Mouse (Mus musculus) brain, embryonic 18.5 days (tissue): ENCODE measurements around the gene Olfr112.
"Not testable (repeated sequence)": the region's sequence is repeated elsewhere in the genome, so short reads cannot be mapped to it uniquely, and the experiment has no call there.

Source experiments
- DNase-seq: peaks from one replicate; pipeline ENCODE4 v3.0.0-alpha.2; 2012; ENCODE audit warnings: low read depth, low spot score

Olfr112 gene

DNA sequence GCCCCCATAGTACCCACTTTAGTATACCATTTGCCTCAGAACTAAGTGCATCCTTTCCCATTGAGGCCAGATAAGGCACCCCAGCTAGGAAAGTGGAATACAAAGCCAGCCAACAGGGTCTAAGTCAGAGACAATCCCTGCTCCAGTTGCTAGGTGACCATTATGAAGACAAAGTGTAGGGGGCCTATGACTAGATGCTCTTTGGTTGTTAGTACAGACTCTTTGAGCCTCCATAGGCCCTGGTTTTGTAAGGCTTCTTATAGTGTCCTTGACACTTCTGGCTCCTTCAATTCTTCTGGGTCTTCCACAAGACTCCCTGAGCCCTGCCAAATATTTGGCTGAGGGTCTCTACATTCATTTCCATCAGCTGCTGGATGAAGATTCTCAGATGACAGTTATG, at the start of gene Olfr112:
Olfr112 (minus strand) TSS at position 101 of the 400 bp plus-strand sequence.
- no peak for DNase-seq

DNA sequence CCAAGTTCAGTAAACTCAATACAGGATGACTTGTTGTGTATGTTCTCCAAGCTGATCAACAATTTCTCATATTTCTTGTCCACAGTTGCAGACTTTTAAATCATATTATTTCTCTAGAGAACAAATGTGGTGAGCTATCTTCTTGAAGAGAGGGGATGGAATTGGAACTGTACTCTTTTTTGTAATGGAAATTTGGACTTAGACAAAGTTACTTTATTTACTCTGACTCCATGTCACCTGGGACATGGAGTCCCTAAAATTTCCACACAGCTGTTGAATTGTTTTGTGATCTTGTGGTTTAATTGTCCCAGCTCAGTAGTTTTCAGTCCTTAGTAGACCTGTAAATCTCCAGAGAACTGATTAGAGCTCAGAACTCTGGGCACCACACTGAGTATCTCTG, 23.4 kb upstream of the Olfr112 start, which contains the start of gene Olfr114:
Olfr114 (minus strand) TSS at position 101 of the 400 bp plus-strand sequence.
- DNase-seq: no peak

DNA sequence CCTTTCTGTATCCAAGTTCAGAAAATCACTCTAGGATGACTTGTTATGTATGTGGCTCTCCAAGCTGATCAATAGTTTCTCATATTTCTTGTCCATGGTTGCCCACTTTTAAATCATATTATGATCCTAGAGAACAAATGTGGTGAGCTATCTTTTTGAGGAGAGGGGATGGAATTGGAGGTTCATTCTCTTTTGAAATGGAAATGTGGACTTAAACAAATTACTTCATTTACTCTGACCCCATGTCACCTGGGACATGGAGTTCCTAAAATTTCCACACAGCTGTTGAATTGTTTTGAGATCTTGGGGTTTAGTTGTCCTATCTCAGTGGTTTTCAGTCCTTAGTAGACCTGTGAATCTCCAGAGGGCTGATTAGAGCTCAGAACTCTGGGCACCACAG, 8.3 kb upstream of the Olfr112 start, which contains the start of gene Olfr113:
Olfr113 (minus strand) TSS at position 101 of the 400 bp plus-strand sequence.
- no peak for DNase-seq

DNA sequence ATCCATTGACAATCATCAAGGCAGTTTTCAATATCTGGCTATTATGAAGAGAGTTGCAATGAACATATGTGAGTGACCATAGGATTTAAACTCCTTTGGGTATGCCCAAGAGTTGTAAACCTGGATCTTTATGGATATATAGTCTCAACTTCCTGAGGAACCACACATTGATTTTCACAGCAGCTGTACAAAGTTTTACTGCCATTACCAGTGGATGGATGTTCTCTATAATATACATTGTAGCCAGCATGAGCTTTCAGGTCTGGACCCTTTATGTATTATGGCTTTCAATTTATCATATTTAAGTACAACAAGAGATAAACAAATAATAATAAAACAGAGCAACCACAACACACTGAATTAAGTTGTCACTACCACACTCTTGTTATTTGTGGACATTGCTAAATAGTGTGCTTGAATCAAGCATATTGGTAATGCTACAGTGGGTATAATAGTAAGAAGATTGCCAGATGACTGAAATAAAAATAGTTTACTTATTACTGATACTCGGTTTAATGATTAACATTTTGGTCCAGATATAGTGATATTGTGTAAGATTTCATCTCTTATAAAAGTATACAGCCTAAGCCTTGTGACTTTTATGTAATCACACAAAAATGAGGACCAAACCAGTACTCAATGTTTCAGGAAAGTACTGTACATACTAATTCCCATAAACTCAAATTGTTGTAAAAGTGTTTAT, 10.2 kb downstream of the Olfr112 start:
- no peak for DNase-seq

DNA sequence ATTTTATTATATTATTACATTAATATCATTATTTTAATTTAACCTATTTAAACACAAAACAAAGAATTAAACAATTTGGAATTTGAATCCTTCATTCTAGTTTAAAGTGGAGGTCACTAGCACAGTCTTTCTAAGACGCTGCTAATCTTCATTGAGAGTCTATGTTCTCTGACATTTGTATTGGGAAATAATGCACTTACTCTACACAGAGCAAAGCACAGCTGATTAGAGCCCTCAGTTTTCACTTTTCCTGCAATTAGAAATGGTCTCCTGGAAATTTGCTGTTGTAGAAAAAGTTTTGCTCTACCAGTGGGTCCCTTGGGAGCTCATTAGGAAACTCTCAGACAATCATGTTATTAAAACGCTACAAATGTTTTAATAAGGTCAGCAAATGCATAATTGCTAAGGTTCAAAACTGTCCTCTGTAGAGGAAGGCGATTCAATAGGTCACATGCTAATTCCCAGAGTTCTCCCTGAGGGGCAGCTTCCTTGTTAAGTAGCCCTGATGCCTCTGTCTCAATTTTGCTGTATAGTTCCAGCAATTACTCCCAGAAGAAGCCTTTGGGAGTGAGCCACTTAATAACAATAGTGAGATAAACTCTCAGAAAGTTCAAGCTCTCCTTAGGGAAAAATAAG, 25.3 kb downstream of the Olfr112 start:
- no peak for DNase-seq

DNA sequence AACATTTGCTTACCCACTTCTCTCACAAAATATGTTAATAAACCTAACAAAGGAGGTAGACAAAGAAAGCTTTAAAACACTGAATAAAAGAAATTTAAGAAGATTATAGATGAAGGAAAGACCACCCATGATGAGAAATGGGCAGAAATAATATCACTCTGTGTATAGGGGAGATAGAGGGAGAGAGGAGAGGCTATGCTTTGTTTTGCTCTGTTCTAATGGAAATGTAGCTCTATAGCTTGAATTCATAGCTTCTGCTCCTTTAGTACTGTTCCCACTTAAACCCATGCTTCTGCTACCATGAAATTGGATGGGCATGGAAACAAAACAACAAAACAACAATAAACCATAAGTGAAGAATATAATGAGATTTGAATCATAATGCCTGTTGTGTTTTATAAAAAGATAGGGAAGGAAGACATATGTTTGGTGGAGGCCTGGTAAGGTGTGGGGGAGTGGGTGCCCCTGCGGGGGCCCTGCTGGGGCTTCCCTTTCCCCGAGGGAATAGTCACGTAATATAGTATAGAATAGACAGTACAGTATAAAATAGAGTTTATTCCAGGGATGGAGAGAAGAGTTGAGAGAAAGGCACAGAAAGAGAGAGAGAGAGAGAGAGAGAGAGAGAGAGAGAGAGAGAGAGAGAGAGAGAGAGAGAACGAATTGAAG, 27.7 kb downstream of the Olfr112 start:
- no peak for DNase-seq

DNA sequence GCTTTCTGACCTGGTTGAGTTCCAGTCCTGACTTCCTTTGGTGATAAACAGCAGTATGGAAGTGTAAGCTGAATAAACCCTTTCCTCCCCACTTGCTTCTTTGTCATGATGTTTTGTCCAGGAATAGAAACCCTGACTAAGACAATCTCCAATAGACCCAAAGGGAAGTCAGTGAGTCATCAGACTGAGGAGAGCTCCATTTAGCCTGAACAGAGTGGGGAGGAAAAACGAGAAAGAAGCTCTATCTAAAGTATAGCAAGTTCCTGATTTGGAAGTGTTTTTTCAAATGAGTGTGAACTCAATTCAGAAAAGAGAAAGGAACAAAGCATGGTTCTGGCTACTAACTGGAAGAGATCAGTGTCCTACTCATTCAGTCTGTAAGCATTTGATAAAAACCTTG, 30.8 kb downstream of the Olfr112 start:
- not testable (repeated sequence) for DNase-seq

DNA sequence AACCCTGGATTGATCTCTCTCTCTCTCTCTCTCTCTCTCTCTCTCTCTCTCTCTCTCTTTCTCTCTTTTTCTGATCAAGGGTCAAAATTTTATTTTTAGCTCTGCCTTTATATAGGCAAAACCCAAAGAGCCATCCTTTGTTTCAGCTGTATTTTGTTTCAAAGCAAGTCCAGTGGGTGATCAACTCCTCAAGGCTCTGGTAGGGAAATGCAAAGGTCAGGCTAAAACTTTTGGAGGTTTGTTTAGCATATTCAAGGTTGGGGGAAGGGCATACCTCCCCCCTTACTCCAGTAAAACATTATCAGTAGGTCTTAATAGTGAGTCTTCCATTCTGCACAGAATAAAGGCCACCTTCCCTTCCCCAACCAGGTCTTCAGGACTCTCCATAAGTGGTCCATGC, 34.1 kb downstream of the Olfr112 start:
- no peak for DNase-seq

DNA sequence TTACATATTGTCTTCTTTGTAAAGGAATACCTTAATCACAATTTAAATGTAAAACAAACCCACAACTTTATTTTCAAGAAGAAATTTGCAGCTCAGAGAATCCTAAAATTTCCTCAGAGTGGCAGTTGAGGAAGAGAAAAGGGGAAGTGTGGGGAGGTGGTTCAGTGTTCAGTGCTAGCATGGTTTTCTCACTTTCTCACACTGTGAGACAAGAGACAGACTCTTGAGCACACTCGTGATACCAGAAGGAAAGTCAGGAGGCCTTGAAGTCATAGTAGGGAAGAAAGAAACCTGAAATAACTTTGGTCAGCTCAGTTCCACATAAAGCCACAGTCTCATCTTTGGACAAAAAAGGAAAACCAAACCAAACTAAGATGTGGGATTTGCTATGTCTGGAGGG, 43.8 kb downstream of the Olfr112 start:
- not testable (repeated sequence) for DNase-seq

DNA sequence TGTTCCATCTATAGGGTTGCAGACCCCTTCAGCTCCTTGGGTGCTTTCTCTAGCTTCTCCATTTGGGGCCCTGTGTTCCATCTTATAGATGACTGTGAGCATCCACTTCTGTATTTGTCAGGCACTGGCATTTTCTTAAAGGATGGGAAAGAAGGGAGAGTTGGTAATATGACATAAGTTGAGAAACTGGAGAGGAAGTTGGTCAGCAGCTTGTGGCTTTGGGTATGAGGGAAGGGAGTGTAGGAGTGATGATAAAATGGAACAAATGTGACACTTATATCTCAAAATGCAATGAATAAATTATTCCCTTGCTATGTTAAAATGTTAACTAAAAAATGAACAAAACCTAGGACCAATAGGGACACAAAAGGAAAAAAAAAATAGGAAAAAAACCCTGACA, 44.6 kb downstream of the Olfr112 start:
- not testable (repeated sequence) for DNase-seq
